ENCODE assay signal across 24 mouse cellular contexts in the genomic region with DNA sequence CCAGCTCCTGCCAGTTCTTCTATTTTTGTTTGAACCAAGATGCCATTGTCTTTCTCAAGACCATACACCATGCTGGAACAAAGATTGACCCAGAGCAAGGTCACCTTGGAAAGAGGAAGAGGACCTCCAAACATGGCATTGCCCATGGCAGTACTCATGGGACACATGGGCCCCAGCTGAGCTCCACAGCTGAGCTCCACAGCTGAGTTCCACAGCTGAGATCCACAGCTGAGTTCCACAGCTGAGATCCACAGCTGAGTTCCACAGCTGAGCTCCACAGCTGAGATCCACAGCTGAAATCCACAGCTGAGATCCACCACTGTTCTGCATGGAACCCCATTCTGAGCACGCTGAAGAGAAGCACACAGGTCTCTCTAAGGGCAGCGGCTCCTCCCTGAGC. TPM values are rescaled to one million over a fixed set of nuclear protein-coding genes. Genes with fewer than 3 reads are reported as not detected.
"Had no signal": no experiment of that assay in that cellular context is flagged by ENCODE, and none has a peak within 500 bp of the region (broad histone marks: within the 10 kb centered on the region; RNA-seq: fewer than 3 reads in every experiment).

No protein-coding gene starts in this region.

- H3K27ac ChIP-seq: lung, embryonic 15.5 days; macrophage; midbrain, embryonic 13.5 days; midbrain, embryonic 15.5 days; neural tube, embryonic 13.5 days; neural tube, embryonic 15.5 days; stomach, embryonic 15.5 days; stomach, postnatal 0 days had no signal

- H3K36me3 ChIP-seq: lung, embryonic 15.5 days; midbrain, embryonic 13.5 days; midbrain, embryonic 15.5 days; neural tube, embryonic 13.5 days; neural tube, embryonic 15.5 days; stomach, embryonic 15.5 days had no signal

- H3K9me3 ChIP-seq: lung, embryonic 15.5 days; midbrain, embryonic 13.5 days; midbrain, embryonic 15.5 days; neural tube, embryonic 13.5 days; neural tube, embryonic 15.5 days; stomach, embryonic 15.5 days had no signal

- H3K27me3 ChIP-seq: lung, embryonic 15.5 days; megakaryocyte, embryonic 14.5 days; midbrain, embryonic 13.5 days; midbrain, embryonic 15.5 days; neural tube, embryonic 13.5 days; neural tube, embryonic 15.5 days; stomach, embryonic 15.5 days had no signal

- ATAC-seq: liver, postnatal 0 days; lung, postnatal 0 days; midbrain, embryonic 13.5 days; midbrain, embryonic 15.5 days had no signal

- DNase-seq: liver, postnatal 0 days; lung, adult 2 months; lung, postnatal 14 days; lung, postnatal 36 days; right cerebral cortex, postnatal 14 days; thymus, adult 2 months; thymus, postnatal 25 days; thymus, postnatal 4 days had no signal

- H3K4me2 ChIP-seq: lung, embryonic 15.5 days; midbrain, embryonic 11.5 days; midbrain, embryonic 13.5 days; midbrain, embryonic 15.5 days; neural tube, embryonic 13.5 days; neural tube, embryonic 15.5 days; stomach, embryonic 15.5 days had no signal

- H3K9ac ChIP-seq: liver, postnatal 0 days; lung, embryonic 15.5 days; midbrain, embryonic 13.5 days; midbrain, embryonic 15.5 days; neural tube, embryonic 13.5 days; neural tube, embryonic 15.5 days; stomach, embryonic 15.5 days had no signal

- H3K4me1 ChIP-seq: lung, embryonic 15.5 days; megakaryocyte, embryonic 14.5 days; midbrain, embryonic 13.5 days; midbrain, embryonic 15.5 days; neural tube, embryonic 13.5 days; neural tube, embryonic 15.5 days; stomach, embryonic 15.5 days had no signal

- H3K4me3 ChIP-seq: lung, embryonic 15.5 days; megakaryocyte, embryonic 14.5 days; midbrain, embryonic 13.5 days; midbrain, embryonic 15.5 days; neural tube, embryonic 13.5 days; neural tube, embryonic 15.5 days; stomach, embryonic 15.5 days had no signal

RNA-seq across cellular contexts. Expression of gene Ucma, which starts 24.9 kb away (rescaled TPM):
- total RNA-seq: megakaryocyte progenitor cell, adult 5-6 weeks; monocyte, adult 5-6 weeks had no signal
- polyA plus RNA-seq: liver, postnatal 0 days; lung, postnatal 0 days; macrophage; midbrain, embryonic 11.5 days; midbrain, embryonic 13.5 days; neural tube, embryonic 13.5 days; neural tube, embryonic 15.5 days; spleen, adult 2 months; stomach, embryonic 15.5 days; stomach, postnatal 0 days; testis, adult 2 months; urinary bladder, adult 2 months had no signal
